Mouse (Mus musculus) B cell, adult 62 days (primary cell): ENCODE data around the gene Adam17. TPM values are rescaled to one million over a fixed set of nuclear protein-coding genes. Genes with fewer than 3 reads are reported as not detected.

Experiments used
- total RNA-seq: library from RNA; stranded (reverse); gene quantifications from 4 replicates; pipeline ENCODE4 v1.2.4, GENCODE M21; 2023

The Adam17 gene
- 102 to 124 TPM (median 119 TPM) in 4 replicates for total RNA-seq

DNA sequence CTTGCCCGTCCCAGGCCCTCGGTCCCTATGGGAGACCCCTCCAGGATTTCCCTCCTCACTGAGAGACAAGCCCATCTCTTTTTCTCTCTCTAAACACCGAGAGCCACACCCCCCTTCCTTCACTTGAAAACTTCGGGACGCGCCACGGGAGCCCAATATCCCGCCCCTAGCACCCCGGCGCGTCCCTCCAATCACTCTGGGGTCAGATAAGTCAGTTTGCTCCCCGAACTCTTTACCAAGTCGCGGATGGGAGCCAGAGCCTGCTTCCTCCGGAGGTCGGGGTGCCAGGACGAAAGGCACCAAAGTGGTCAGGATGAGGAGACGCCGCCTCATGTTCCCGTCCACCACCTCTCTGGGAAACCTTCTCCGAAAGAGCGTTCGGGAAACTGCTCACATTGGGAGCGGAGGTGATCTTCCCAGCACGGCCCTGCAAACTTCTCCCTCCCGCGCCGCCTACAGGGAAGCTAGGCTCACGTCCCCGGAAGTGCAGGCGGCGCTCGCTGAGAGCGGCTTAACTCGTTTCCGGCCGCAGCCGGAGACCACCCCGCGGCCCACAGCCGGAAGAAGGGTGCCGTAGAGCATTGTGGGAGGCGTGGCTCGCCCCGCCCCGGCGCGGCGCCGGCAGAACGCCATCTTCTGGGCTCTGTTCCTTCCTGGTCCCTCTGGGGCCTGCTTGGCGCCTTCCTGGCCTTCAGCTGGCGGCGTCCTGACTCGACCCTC lies at the start of gene Adam17:
Gene Adam17, minus strand, starts transcription at position 533 of the 720 bp plus-strand sequence.

DNA sequence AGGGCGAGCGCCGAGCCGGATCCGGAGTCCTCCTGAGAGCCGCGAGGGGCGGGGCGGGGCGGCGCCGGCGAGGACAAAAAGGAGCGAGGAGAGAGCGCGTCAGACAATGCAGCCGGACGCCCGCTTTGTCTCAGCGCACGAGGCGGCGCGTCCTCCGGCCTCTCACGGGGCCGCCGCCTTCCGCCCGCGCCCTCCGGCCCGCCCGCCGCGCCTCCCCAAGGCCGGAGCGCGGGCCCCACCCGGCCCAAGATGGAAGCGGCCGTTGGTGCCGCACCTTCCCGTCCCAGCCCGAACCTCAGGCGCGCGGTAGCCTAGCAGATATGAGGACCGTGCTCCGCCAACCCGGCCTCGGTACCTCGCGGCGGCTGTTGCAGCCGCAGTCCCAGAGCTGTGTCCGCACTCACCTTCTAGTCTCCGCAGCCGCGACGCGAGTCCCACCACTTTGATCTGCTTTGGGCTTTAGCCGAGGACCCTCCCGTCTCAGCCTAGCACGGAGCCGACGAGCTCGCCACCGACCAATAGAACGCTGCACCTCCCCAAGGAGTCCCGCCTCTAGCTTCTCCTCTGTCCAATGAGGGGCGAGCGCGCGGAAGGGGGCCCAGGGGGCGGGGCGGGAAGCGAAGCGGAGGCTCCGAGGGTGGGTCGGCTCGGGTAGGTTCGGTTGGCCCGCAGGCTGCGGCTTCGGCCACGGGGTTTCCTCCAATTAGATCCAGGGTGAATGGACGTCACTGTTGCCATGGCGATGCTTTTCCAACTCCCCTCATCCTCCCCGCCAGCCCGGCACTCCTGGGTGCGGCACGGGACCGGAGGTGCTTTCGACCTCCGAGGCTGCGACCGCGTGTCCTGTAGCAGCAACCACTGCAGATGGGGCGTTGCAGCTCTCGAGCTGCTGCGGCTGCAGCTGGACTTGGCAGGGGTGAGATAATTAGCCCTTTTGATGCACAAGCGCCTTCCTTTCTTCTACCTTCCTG lies 44.0 kb upstream of the Adam17 start, which contains the start of gene Ywhaq:
Gene Ywhaq, minus strand, starts transcription at position 538 of the 971 bp plus-strand sequence.

DNA sequence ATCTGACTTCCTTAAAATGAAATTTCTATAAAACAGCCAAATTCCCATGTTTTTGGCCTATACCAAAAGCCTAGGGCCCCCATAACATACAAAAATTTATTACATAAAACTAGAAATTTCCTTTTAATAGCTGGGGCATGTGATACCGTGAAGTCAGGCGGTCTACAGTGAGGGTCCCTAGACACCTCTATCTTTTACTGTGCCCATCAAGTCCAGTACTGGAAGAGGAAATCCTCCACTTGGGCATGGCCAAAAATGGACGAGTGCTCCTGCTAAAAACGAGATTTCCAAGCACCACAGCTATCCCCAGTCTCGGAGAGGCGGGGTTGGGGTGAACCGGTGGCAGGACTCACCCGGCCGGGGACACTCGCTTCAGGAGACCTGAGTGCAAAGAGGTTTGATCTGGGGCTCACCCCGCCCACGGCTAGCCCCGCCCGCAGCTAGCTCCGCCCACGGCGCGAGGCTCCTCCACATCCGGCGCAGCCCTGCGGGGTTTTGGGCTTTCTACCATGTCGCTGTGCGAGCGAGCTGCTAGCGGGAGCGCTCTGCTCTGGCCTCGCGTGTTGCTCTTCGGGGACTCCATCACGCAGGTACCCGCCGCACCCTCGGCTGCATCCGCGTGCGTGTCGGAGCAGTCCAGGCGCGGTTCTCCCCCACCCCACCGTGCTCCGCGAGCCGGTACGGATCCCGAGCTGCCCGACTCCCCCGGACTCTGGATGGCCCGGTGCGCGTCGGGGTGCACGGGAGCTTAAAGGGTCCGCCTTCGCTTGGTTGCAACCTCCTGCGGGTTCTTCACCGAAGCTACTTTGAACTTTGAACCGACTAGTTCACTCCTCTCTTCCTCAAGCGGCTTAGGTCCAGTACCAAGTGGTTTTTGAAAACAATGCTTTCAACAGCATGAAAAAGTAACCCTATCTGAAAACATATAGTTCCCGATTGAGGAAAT lies 57.2 kb downstream of the Adam17 start, which contains the start of gene Iah1:
Gene Iah1, plus strand, starts transcription at position 467 of the 946 bp plus-strand sequence.

DNA sequence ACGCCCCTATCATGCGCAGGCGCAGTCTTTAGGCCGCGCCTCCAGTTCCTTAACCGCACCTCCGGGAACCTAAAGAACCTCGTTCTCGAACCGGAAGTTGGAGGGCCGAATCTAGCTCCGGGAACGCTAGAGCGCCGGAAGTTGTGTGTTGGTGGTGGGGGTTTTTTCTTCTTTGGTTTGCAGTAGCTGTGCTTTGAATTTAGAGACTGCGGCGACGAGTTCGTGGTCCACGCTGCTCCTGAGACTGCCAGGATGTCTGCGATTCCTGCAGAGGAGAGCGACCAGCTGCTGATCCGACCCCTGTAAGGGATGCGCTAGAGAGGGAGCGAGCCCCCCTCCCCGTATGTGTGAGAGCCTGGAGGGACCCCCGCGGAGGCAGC lies 87.2 kb downstream of the Adam17 start, which contains the start of gene Itgb1bp1:
Gene Itgb1bp1, minus strand, starts transcription at position 42 of the 380 bp plus-strand sequence.

DNA sequence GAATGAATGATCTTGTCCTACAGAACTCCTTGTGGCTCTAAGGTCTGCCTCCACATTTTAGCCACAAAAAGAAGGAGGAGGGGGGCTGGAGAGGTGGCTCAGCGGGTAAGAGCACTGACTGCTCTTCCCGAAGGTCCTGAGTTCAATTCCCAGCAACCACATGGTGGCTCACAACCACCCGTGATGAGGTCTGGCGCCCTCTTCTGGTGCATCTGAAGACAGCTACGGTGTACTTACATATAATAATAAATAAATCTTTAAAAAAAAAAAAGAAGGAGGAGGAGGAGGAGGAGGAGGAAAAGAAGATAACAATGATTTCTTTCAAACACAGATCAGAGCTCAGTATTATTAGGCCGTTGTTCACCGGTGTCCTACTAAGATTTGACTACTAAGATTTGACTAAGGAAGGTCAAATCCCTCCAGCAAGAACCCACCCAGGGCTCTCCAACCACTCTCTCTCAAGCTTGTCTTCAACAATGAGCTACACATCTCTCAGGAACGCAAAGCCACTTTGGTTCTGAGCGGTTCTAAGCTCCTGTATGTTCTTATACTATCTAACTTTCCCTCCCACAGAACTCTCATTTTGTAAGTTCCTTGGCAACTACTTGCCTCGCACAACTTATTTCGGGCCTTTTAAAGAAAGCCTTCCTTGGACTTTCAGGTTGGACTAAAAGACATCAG lies 88.5 kb downstream of the Adam17 start, which contains the start of gene Cpsf3:
Gene Cpsf3, plus strand, starts transcription at position 631 of the 681 bp plus-strand sequence.

Other genes with a start within 250 kb of the Adam17 start
- gene Cpsf3, start 88.2 kb downstream of the Adam17 start, total RNA-seq = 91.5 to 115 TPM (median 105 TPM) in 4 replicates
- gene Itgb1bp1, start 87.3 kb downstream of the Adam17 start, total RNA-seq = 25.7 to 47.3 TPM (median 42.1 TPM) in 4 replicates
- 37.0 to 46.5 TPM (median 41.2 TPM) in 4 replicates for gene Iah1, start 57.2 kb downstream of the Adam17 start, total RNA-seq
- 169 to 187 TPM (median 172 TPM) in 4 replicates for gene Ywhaq, start 44.0 kb upstream of the Adam17 start, total RNA-seq